Mouse (Mus musculus) spleen, postnatal 36 days (tissue): Measurements from ENCODE around the gene Mmachc.

Experiments
- DNase-seq, 2 experiments: peaks; one replicate each; pipeline ENCODE4 v3.0.0; 2022; ENCODE audit warnings: low spot score in 2 of 2, mixed read lengths in 1 of 2

Gene Mmachc

DNA sequence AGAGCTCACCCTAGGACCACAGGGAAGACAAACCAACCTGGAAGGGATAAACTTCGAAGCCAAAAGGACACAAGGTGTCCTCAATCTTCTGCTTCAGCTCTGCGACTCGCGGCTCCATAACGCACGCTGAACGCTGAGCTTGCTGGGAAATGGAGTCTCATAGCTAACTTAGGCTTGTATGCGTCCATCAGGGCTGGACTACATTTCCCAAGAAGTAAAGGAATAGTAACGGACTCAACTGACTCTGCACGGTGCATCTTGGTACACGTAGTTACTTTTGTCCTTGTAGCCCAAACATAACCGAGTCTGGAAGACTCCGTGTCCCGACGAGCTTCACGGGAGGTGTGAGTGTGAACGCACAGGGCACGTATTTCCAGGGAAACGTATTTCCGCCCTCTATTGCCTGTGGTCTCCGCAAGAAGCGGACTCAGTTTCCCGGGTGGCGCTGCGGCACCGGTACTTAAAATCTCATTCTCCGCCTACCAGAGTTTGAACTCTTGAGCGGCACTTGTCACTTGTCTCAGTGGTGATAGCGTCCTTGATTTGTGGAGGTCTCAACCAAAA lies at the start of gene Mmachc, which contains the start of gene Ccdc163:
TSS of gene Mmachc (minus strand) at position 206 of the 564 bp plus-strand sequence.
TSS of gene Ccdc163 (plus strand) at position 309 of the 564 bp plus-strand sequence.
- DNase-seq, result peak; percentile 93 to 94

DNA sequence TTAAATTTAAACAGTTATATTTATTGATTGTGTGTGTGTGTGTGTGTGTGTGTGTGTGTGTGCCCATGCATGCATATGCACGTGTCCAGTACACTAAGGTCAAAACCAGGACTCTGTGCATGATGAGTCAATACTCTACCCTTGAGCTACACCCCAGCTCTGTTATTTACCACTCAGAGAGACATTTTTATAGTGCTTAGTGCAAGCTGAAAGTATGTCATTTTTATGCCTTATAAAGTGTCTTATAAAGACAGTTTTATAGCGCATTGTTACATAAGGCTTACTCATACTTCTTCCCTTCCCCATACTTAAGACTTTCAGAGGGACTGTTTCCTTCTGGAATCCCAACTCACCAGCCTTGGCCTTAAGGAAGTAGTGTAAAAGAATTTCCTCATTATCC lies 41.5 kb upstream of the Mmachc start:
- no peak for DNase-seq

DNA sequence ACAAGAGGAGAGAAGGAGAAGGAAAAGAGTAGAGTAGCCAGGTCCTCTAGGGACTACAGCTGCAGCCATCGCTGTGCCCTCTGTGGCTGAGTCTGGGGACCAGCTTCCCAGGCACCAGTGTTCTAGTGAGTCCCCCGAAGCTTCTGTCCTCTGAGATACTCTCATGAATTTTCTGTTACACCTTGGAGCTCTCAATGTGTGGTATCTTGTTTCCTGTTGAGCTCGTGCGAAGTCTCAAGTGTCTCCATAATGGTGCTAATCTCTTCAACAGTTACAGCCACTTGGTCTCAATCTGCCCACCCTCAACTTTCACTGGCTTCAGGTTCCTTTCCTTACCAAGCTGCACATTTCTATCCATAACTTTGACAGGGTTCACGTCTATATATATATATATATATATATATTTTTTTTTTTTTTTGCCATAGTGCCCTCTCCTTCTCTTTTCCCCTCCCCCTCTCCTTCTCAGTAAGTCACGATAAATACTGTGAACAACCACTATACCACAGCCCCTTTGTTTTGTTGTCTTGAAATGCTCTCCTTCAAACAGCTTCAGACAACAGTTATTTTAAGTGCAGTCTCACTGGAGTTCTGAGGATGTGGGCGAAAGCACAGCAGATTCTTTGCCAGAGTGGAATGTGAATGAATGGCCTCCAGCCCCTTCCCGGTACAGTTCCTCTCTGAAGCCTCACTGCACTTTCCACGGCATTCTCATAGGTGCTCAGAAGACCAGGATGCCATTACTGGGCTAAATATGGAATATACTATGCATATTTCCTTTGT lies 31.0 kb upstream of the Mmachc start:
- DNase-seq, result no peak

DNA sequence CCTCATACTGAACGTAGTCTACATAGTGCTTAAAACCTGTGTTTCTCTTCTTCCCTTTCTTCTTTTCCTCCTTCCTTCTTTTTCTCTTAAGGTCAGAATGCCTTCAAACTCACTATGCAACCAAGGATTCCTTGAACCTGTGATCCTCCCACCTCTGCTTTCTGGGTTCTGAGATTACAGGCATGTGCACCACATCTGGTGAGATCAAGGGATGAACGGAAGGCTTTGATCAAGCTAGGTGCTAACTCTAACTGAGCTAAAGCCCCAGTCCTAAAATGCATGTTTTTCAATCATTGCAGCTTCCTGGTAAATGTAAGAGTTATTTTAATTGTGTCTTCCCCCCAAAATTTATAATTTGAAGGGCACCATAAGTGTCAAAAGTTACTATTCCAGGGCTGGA lies 26.8 kb upstream of the Mmachc start:
- DNase-seq, result no peak

DNA sequence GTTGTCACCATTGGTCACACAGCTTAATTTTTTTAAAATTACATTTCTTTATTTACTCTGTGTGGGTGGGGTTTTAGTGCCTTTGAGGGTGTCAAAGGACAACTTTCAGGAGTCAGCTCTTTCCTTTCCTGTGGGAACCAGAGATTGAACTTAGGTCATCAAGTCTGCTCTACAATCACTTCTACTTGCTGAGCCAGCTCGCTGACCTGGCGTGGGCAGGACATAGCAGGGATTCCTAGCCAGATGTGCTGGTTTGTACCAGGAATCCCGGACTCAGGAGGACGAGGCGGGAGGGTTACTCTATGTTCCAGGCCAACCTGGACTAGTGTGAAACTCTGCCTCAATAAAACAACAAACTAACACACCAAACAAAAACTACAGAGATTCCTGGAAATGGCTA lies 24.1 kb upstream of the Mmachc start:
- no peak for DNase-seq

DNA sequence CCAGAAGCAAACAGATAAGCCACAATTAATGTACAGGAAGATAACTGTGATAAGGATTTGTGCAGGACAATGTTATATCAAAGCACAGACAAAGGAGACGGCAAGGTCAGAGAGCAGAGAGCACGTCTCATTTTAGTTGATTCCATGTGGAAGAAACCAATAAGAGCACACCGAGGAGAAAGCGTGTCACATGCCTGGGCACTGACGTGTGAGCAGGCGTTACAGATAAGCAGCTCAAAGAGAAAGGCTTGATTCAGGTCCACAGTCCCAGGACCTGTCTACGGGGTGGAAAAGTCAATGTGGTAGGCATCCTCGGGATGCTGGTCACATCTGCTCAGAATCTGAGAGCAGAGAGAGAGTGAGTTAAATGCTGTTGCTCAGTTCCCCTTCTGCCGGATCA lies 22.9 kb upstream of the Mmachc start:
- DNase-seq, result no peak

DNA sequence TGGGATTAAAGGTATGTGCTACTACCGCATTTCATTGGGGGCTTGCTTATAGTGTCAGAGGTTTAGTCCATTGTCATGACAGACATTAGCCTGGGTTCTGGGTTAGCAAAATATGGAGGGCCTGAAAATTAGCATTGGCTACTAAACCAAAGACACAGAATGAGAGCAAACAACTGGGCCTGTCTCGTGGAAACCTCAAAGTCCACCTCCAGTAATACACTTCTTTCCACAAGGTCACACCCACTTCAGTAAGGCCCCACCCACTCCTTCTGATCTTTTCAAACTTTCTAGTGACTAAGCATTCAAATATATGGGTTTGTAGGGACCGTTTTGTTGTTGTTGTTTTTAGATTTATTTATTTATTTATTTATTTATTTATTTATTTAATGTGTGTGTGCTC lies 21.3 kb upstream of the Mmachc start:
- no peak for DNase-seq

DNA sequence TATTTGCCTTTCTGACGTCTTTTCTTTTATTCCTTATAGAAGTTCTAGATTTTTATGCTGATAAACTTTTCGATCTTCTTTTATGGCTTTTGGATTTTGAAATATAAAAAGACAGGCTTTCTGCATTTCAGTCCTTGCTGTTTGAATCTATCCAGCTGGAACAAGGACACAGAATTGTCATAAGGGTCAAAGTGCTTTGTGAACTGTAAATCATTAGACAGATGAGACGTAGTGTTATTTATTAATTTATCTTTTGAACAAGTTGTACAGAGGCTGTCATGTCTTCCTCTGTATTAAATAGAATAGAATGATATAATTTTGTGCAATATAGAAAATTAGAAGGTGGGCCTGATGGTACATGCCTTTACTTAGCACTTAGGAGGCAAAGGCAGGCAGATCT lies 19.2 kb upstream of the Mmachc start:
- DNase-seq, result no peak

DNA sequence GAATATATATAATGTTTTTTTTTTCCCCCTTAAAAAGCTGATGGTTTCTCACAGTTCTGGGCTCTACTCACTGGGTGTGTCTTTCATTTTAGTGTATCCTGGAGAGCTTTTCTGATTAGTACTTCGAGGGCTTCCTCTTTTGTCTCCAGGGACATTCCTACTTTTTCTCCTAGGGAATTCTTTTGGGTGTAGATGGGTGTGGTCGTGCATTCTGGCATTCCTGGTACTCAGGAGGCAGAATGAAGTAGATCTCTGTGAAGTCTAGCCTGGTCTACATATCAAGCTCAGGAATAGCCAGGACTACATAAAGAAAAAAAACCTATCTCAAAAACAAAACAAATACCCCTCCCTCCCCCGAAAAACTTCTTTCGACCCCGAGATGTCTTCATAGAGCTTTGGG lies 17.2 kb upstream of the Mmachc start:
- DNase-seq, result no peak

DNA sequence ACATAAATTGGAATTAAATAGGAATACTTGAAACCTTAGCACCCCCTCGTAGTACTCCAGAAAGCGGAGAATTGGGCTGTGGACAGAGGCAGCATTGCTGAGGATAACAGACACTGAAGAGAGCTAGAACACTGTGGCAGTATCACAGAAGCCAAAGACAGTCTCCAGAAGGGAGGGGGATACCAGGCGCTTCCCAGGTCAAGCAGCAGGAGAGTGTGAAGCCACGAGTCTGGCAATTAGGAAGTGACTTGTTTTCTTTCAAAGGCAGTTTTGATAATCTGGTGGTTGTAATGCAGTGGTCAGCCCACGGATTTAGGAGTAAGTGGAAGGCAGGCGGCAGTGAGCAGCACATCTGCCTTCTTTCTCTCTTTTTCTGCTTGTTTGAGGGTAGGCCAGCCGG lies 14.0 kb upstream of the Mmachc start:
- no peak for DNase-seq

DNA sequence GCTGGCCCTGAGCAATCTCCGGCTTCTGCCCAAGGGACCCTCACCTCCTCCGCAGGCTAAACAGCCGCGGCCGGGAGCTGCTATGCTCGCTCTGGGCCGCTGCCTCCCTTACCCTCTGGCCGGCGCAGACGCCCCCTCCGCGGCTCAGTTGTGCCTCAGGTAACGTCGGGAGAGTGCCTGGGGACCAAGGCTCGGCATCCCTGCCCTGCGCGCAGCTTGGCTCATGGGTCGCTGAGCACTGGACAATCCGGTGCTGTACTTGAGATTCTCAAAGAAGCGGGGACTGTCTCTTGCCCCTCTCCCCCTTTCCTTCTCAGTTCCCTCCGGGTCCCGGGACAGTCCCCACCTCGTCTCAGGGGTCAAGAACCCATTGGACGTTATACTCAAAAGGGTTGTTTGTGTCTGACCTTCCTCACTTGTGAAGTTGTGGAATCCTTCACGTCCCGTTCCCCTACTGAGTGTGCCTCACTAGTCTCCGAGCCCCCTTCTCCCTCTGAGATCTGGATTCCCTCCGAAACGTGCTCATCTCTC lies 13.0 kb upstream of the Mmachc start:
- peak in 1 of 2 experiments; percentile 20 for DNase-seq

DNA sequence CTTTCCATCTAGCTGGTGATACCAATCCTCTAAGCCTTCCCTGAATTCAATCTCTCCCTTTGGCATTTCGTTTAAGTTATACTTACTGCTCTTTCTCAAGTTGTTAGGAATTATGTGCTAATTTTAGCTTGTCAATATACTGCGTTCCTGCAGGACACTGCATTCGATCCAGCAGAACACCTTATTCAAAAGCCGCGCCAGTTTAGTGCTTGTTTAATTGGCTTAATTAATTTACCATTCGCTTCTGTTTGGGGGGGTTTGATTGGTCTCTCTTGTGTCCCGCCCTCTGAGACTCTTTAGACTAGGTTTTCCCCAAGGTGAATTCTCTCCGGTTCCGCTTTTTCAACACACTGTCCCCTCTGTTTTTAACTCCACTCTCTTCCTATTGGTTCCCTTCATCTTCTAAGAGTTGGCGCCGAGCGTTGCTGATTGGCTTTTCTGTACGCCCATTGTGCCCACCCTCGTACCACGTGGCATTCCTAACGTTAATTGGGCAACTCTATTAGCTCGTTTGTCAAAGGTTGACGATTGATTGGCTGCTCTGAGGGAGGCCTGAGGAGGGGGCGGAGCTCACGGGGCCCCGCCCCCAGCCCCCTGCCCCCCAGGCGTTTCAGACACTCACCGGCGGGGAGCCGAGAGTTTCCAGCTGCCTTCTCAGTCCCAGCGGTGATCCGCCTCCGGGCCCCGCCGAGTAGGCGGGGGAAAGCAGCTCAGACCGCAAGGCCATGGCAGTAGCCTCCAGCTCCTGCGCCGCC lies 12.3 kb upstream of the Mmachc start, which contains the start of gene Tesk2:
TSS of gene Tesk2 (plus strand) at position 606 of the 755 bp plus-strand sequence.
- DNase-seq, result peak; percentile 95 to 98

DNA sequence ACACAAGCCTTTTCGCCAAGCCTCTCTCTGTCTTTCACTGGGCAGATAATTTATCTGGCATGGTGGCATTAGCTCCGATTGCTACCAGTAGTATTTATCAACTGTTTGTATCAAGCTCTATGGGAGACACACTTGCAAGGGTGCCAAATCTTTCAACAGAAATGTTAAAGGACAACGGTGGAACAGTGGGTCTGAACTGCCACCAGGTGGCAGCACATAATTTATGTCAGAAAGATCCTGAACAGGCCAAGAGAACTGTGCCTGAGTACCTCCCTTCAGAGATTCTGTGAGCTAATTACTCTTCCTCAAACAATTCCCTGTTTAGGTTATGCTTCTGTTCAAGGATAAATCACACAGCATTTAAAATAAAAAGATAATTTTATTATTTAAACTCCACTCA lies 11.2 kb upstream of the Mmachc start:
- DNase-seq, result peak; percentile 64 to 74

DNA sequence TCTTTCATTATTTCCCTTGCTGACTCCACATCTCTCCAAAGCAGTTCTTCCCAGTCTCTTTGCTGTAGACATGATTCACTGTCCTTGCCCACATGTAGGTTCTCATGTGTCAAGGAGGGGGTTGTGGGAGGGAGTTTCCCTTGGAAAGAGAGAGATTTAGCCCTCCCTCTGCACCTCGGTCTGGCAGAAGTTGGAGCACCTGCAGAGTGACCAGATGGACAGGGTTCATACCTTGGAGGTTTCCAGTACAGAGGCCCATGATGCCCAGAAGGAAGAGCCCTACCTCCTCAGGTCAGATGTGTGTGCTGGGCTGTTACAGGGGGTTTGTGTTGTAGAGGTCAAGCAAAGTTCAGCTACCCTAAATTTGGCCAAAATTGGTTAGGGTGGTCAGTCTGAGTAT lies 4.3 kb upstream of the Mmachc start:
- DNase-seq, result no peak

DNA sequence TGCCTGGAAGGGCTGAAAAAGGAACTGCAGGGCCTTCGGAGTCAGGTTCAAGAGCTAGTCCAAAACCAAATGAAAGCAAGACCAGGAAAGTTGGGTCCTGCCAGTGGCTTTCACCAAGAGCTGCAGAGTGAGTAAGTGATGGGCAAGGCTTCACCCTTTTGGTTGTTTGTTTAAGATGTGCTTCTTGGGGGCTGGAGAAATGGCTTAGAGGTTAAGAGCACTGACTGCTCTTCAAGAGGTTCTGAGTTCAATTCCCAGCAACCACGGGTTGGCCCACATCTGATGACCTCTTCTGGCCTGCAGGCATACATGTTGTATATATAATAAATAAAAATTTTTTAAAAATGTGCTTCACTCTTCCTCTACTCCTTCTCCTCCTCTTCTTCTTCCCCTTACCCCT lies 1.9 kb upstream of the Mmachc start:
- DNase-seq, result no peak

DNA sequence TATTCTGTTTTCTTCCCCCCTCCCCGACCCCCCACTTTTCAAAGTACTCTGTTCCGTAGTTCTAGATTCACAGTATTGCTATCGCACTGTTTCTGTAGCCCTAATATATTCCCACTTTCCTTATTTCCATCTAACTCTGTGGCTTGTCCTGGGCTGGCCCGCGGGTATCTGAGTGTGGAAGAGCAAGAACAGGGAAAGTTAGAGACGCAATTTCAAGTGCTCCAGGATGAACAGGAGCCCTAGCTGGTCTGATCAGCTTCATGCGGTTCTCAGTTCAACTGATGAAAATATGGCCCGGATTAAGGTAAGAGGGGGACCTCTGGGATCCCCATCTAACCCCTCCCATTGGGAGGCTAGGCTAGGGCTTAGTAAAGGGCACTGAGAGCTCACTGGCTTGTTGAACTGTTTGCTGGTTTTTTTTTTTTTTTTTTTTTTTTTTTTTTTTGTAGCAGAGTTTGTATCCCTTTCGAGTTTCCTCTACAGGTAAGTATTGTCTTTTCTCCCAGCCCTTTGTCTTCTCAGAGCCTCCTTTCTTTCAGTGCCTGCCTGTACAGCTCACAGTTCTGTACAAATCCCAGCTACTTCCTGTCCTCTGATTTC lies 685 bp upstream of the Mmachc start:
- DNase-seq, result no peak

DNA sequence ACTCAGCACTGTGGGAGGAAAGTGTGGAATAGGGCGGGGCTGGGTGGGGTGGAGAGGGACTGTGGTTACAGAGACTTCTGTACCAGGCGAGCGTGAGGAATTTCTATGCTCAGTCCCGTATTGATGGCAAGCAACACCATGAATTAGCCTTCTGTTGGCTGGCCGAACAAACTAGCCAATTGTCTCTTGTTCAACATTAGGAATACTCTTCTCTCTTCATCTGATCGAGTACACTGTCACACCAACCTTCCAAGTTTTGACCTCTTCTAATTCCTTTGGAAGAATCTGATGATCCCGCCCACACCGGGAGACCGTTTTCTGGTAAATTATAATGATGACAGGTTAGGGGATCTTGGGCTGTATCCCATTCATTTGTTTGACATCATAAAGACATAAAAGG lies 540 bp downstream of the Mmachc start:
- no peak for DNase-seq

DNA sequence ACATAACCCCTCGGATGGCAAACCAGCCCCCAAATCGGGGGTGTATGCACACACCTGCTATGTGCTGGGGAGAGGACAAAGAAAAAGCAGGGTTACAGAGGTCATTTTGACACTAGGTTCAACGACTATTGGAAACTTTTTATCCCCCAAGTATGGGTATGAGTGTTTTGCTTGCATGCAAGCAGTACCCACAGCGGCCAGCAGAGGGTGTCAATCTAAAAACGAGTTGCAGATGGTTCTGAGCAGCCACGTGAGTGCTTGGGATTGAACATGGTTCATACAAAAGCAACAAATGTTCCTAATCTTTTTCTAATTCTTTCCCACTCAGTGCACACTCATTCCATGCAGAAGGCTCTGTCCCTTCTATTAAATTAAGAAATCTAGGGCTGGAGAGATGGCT lies 4.4 kb downstream of the Mmachc start:
- DNase-seq, result peak; percentile 52 to 65

DNA sequence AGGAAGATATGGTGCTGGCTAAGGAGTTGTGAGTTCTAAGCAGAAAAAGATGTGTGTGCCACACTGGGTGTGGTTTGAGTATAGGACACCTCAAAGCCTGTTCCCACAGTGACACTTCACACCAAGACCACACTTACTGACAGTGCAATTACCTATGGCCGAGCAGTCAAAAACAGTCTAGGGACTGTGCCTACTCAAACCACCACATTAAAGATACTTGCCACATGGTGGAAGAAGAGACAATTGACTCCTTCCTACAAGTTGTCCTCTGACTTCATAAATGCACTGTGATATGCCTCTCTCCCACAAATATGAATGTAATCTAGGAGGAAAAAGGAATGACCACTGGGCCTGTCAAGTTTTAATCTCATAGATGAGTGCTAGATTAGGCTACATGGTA lies 7.2 kb downstream of the Mmachc start:
- DNase-seq, result no peak

DNA sequence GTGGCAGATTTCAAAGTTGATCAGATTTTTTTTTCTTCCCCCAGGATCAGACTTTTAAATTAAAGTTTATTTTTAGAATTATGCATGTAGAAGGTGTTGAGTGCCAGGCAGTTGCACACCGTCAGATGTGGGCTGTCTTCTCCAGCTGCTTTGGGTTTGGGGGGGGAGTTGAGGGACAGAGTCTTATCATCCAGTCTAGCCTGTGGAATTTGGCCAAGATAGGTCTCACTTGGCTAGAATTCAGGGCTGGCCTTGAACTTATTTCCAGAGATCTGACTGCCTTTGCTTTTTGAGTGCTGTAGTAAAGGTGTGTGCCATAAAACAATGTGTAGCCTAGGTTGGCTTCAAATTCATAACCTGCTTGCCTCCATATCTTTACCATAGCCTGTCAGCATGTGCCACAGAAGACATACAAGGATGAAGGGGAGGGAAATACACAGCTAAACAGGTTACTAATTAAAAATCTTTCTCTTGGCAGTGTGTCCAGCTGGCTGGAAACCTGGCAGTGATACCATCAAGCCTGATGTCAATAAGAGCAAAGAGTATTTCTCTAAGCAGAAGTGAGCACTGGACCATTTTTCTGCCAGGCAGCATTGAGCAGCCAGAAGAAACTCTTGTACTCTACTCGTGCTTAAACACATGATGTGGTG lies 9.4 kb downstream of the Mmachc start:
- no peak for DNase-seq

DNA sequence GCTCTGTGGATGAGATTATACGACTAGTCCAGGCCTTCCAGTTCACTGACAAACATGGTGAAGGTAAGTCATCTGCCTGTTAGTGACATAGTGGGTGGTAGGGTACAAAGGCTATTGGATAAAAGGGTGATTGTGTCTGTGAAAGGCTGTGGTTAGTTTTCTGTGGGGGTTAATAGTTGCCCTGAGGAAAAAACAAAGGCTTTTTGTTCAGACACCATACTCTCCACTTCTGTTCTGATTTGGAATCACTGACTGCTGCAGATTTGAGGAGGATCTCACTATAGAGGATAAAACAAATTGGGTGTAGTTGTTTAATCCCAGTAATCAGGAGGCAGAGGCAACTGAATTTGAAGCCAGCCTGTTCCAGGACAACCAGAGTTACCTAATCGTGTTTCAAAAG lies 14.4 kb downstream of the Mmachc start:
- no peak for DNase-seq

DNA sequence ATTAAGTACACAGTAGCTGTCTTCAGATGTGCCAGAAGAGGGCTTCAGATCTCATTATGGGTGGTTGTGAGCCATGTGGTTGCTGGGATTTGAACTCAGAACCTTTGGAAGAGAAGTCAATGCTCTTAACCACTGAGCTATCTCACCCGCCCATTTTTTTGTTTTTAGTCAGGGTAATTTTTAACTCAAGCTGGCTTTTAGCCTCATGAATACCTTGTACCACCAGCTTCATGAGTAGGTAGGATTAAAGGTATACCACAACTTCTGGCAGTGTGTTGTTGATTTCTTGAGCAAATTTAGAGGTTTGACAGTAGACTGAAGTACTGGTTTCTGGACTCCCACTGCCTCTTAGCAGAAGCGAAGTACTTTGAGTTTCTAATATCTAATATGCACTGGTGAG lies 16.1 kb downstream of the Mmachc start:
- no peak for DNase-seq
